Mouse (Mus musculus) intestine, postnatal 0 days (tissue): ENCODE measurements around the gene Myo18b. TPM values are rescaled to one million over a fixed set of nuclear protein-coding genes. Genes with fewer than 3 reads are reported as not detected.

Experiments used
- ATAC-seq: fragments of 200-750 bp; cut with Nextera tagmentation; 2 replicates; pipeline ENCODE4 v1.8.0; 2017; ENCODE audit warnings: mild to moderate bottlenecking, moderate TSS enrichment, moderate library complexity
- H3K27ac ChIP-seq: fragments of 300-500 bp; sonication (generic); 2 replicates; pipeline ENCODE4 v1.5.1; 2014; ENCODE audit warnings: mild to moderate bottlenecking, low read depth, low read length, moderate library complexity
- H3K27me3 ChIP-seq: fragments of 300-500 bp; sonication (generic); replicated peaks from 2 replicates; pipeline ENCODE4 v1.6.1; 2014; ENCODE audit warnings: low read length, mixed read lengths; ENCODE audit not compliant: control insufficient read depth, insufficient read depth
- H3K36me3 ChIP-seq: fragments of 300-500 bp; sonication (generic); 2 replicates; pipeline ENCODE4 v1.6.1; 2014; ENCODE audit warnings: mild to moderate bottlenecking, moderate library complexity; ENCODE audit not compliant: control insufficient read depth, insufficient read depth
- H3K4me1 ChIP-seq: fragments of 300-500 bp; sonication (generic); replicated peaks from 2 replicates; pipeline ENCODE4 v1.6.1; 2014; ENCODE audit warnings: antibody characterized with exemption, low read length, mixed read lengths; ENCODE audit not compliant: control insufficient read depth, insufficient read depth
- H3K4me2 ChIP-seq: fragments of 300-500 bp; sonication (generic); replicated peaks from 2 replicates; pipeline ENCODE4 v1.6.1; 2014; ENCODE audit warnings: low read depth, mild to moderate bottlenecking, moderate library complexity
- H3K4me3 ChIP-seq: fragments of 300-500 bp; sonication (generic); 2 replicates; pipeline ENCODE4 v1.5.1; 2014; ENCODE audit warnings: low read depth, low read length
- H3K9ac ChIP-seq: fragments of 300-500 bp; sonication (generic); 2 replicates; pipeline ENCODE4 v1.6.1; 2014; ENCODE audit warnings: mild to moderate bottlenecking, low read depth, low read length
- H3K9me3 ChIP-seq: fragments of 300-500 bp; sonication (generic); 2 replicates; pipeline ENCODE4 v1.6.1; 2016; ENCODE audit warnings: mixed run types; ENCODE audit not compliant: control insufficient read depth
- CTCF ChIP-seq: sonication (generic); IDR thresholded peaks from 2 replicates; pipeline ENCODE4 v1.5.1; 2016; ENCODE audit warnings: low read depth, mild to moderate bottlenecking, control low read depth, antibody characterized with exemption, moderate library complexity
- WGBS: fragments of 180-500 bp; shearing (Covaris S2); extraction: QIAGEN DNeasy Blood & Tissue Kit; methylation state at CpG from one replicate; pipeline ENCODE4 v1.1.7; 2014; 5-methylcytosine and 5-hydroxymethylcytosine counted together
- polyA plus RNA-seq: library from polyadenylated mRNA; unstranded; fragments of >200 nt; fragmentation: Nextera tagmentation; extraction: Ambion mirVana; gene quantifications from 2 replicates; pipeline ENCODE4 v1.2.1, GENCODE M21; 2015

Gene Myo18b
- polyA plus RNA-seq, 1 experiment from 2014 or later: 0.09 TPM

- Histone ChIP-seq H3K4me1 (no peaks in the 10 kb centered on the region), H3K27me3 (no peaks in the 10 kb centered on the region), H3K4me3 (no peak overlapping the region), H3K9ac (no peak overlapping the region), H3K4me2 (no peak overlapping the region), H3K9me3 (no peaks in the 10 kb centered on the region), H3K36me3 (peaks cover 6% of the 10 kb centered on the region; the same call in 1 of the 2 replicates), H3K27ac (no peak overlapping the region)
- 80% methylated on average over 11 of the region's 11 CpGs for WGBS
- no peak for ATAC-seq
- TF ChIP-seq CTCF: no peak
Measured at GRCm38 (mm10) chr5:112932878-112933567, 36.9 kb upstream of the Myo18b start.

GRCm38 (mm10) chr5:112931901-112932300, 35.7 kb upstream of the Myo18b start:
- WGBS: 83% methylated on average over 5 of the region's 5 CpGs
- H3K9ac ChIP-seq: no peak overlapping the region
- no peak overlapping the region for H3K4me2 ChIP-seq
- H3K9me3 ChIP-seq: no peaks in the 10 kb centered on the region
- no peak for ATAC-seq
- H3K27me3 ChIP-seq: no peaks in the 10 kb centered on the region
- H3K4me3 ChIP-seq: no peak overlapping the region
- H3K4me1 ChIP-seq: no peaks in the 10 kb centered on the region
- no peak for TF ChIP-seq CTCF
- peaks cover 6% of the 10 kb centered on the region; the same call in 1 of the 2 replicates for H3K36me3 ChIP-seq
- H3K27ac ChIP-seq: no peak overlapping the region

GRCm38 (mm10) chr5:112928201-112928881, 32.2 kb upstream of the Myo18b start:
- Histone ChIP-seq H3K27ac (no peak overlapping the region), H3K4me1 (no peaks in the 10 kb centered on the region), H3K36me3 (peaks cover 13% of the 10 kb centered on the region; the same call in 1 of the 2 replicates), H3K4me3 (no peak overlapping the region), H3K9ac (no peak overlapping the region), H3K4me2 (no peak overlapping the region), H3K9me3 (no peaks in the 10 kb centered on the region), H3K27me3 (no peaks in the 10 kb centered on the region)
- no peak for ATAC-seq
- no peak for TF ChIP-seq CTCF
- 52% methylated on average over 10 of the region's 10 CpGs for WGBS

- 96% methylated on average over 5 of the region's 5 CpGs for WGBS
- TF ChIP-seq CTCF: no peak
- no peak overlapping the region for H3K9ac ChIP-seq
Measured at GRCm38 (mm10) chr5:112925422-112925821, 29.3 kb upstream of the Myo18b start.

GRCm38 (mm10) chr5:112924806-112925205, 28.6 kb upstream of the Myo18b start:
- no peak overlapping the region for H3K4me2 ChIP-seq
- H3K4me1 ChIP-seq: peaks cover 5% of the 10 kb centered on the region; the same call in 1 of the 2 replicates
- peaks cover 14% of the 10 kb centered on the region; the same call in 1 of the 2 replicates for H3K36me3 ChIP-seq
- no peak overlapping the region for H3K4me3 ChIP-seq
- ATAC-seq: no peak
- H3K9me3 ChIP-seq: no peaks in the 10 kb centered on the region
- no peak overlapping the region for H3K27ac ChIP-seq
- no peak overlapping the region for H3K9ac ChIP-seq
- WGBS: 65% methylated on average over 8 of the region's 8 CpGs
- TF ChIP-seq CTCF: no peak
- H3K27me3 ChIP-seq: no peaks in the 10 kb centered on the region

More at GRCm38 (mm10) chr5:112925422-112925821, 29.3 kb upstream of the Myo18b start:
- Histone ChIP-seq H3K4me2 (no peak overlapping the region), H3K27ac (no peak overlapping the region), H3K9me3 (no peaks in the 10 kb centered on the region), H3K27me3 (no peaks in the 10 kb centered on the region), H3K4me3 (no peak overlapping the region), H3K36me3 (peaks cover 13% of the 10 kb centered on the region; the same call in 1 of the 2 replicates), H3K4me1 (peaks cover 5% of the 10 kb centered on the region; the same call in 1 of the 2 replicates)
- no peak for ATAC-seq

- no peak for ATAC-seq
- H3K4me3 ChIP-seq: no peak overlapping the region
- peaks cover 17% of the 10 kb centered on the region; the same call in 1 of the 2 replicates for H3K36me3 ChIP-seq
- H3K9ac ChIP-seq: no peak overlapping the region
- TF ChIP-seq CTCF: no peak
- peaks cover 5% of the 10 kb centered on the region; the same call in 1 of the 2 replicates for H3K4me1 ChIP-seq
- no peaks in the 10 kb centered on the region for H3K9me3 ChIP-seq
- 98% methylated on average over 14 of the region's 14 CpGs for WGBS
- H3K27me3 ChIP-seq: no peaks in the 10 kb centered on the region
- no peak overlapping the region for H3K27ac ChIP-seq
- H3K4me2 ChIP-seq: no peak overlapping the region
Measured at GRCm38 (mm10) chr5:112923841-112924240, 27.7 kb upstream of the Myo18b start.
